Mouse (Mus musculus) gastrocnemius, adult 2 months (tissue): ENCODE measurements around the gene Tbxas1. TPM values are rescaled to one million over a fixed set of nuclear protein-coding genes. Genes with fewer than 3 reads are reported as not detected.

Experiments
- DNase-seq: peaks from one replicate; pipeline ENCODE4 v3.0.0; 2022
- H3K27ac ChIP-seq: fragments of 200-600 bp; 2 replicates; pipeline ENCODE4 v1.8.1; 2022; ENCODE audit warnings: mild to moderate bottlenecking
- H3K4me3 ChIP-seq: fragments of 200-600 bp; 2 replicates; pipeline ENCODE4 v1.8.1; 2022; ENCODE audit warnings: mild to moderate bottlenecking, moderate library complexity
- CTCF ChIP-seq: fragments of 200-600 bp; IDR thresholded peaks from 2 replicates; pipeline ENCODE4 v1.8.1; 2022; ENCODE audit warnings: antibody characterized with exemption, mild to moderate bottlenecking, moderate library complexity
- intact Hi-C: fragments of 180-260 bp; cut with DNase I; formaldehyde crosslinking; loops from one replicate; pipeline ENCODE4 v1.15.1; 2025
- total RNA-seq, 2 experiments: library from RNA; stranded (reverse); gene quantifications; 2 replicates each; pipeline ENCODE4 v1.2.3; 2021

Gene Tbxas1
- total RNA-seq, 2 experiments from 2014 or later = 0.64 to 0.79 TPM

- H3K4me3 ChIP-seq = no peak overlapping the region
- no peak for DNase-seq
- H3K27ac ChIP-seq = no peak overlapping the region
- no peak for TF ChIP-seq CTCF
- intact Hi-C loops = no loop called here
Observed at GRCm38 (mm10) chr6:38841551-38841950, 33.7 kb upstream of the Tbxas1 start.

GRCm38 (mm10) chr6:38845117-38845516 lies 30.1 kb upstream of the Tbxas1 start:
- DNase-seq = no peak
- Histone ChIP-seq H3K4me3 (no peak overlapping the region), H3K27ac (no peak overlapping the region)
- intact Hi-C loops = no loop called here
- TF ChIP-seq CTCF = no peak

GRCm38 (mm10) chr6:38845876-38846275 lies 29.3 kb upstream of the Tbxas1 start:
- H3K4me3 ChIP-seq = no peak overlapping the region
- no peak for TF ChIP-seq CTCF
- DNase-seq = no peak
- intact Hi-C loops = no loop called here
- H3K27ac ChIP-seq = 0 out of 2 replicates have a peak overlapping the region, but pooled peaks have one; percentile 6

GRCm38 (mm10) chr6:38846330-38847195 lies 28.6 kb upstream of the Tbxas1 start:
- DNase-seq = no peak
- intact Hi-C loops = no loop called here
- Histone ChIP-seq H3K27ac (0 out of 2 replicates have a peak overlapping the region, but pooled peaks have one; percentile 31), H3K4me3 (no peak overlapping the region)
- no peak for TF ChIP-seq CTCF

GRCm38 (mm10) chr6:38847447-38847846 lies 27.8 kb upstream of the Tbxas1 start:
- no peak for DNase-seq
- Histone ChIP-seq H3K4me3 (no peak overlapping the region), H3K27ac (0 out of 2 replicates have a peak overlapping the region, but pooled peaks have one; percentile 31)
- intact Hi-C loops = no loop called here
- TF ChIP-seq CTCF = no peak

- no peak overlapping the region for H3K27ac ChIP-seq
- intact Hi-C loops = no loop called here
Observed at GRCm38 (mm10) chr6:38847958-38848910, 27.0 kb upstream of the Tbxas1 start.

GRCm38 (mm10) chr6:38850715-38851259 lies 24.4 kb upstream of the Tbxas1 start:
- H3K4me3 ChIP-seq = no peak overlapping the region
- DNase-seq = no peak
- intact Hi-C loops = no loop called here
- TF ChIP-seq CTCF = no peak
- H3K27ac ChIP-seq = no peak overlapping the region

More at GRCm38 (mm10) chr6:38847958-38848910, 27.0 kb upstream of the Tbxas1 start:
- TF ChIP-seq CTCF = no peak
- no peak overlapping the region for H3K4me3 ChIP-seq
- DNase-seq = no peak

GRCm38 (mm10) chr6:38851740-38852139 lies 23.5 kb upstream of the Tbxas1 start:
- Histone ChIP-seq H3K27ac (no peak overlapping the region), H3K4me3 (no peak overlapping the region)
- no peak for DNase-seq
- intact Hi-C loops = no loop called here
- TF ChIP-seq CTCF = no peak

GRCm38 (mm10) chr6:38853561-38853992 lies 21.6 kb upstream of the Tbxas1 start:
- no peak for DNase-seq
- H3K4me3 ChIP-seq = no peak overlapping the region
- H3K27ac ChIP-seq = no peak overlapping the region
- intact Hi-C loops = no loop called here
- no peak for TF ChIP-seq CTCF

- no peak for DNase-seq
- H3K4me3 ChIP-seq = no peak overlapping the region
- no peak overlapping the region for H3K27ac ChIP-seq
- intact Hi-C loops = no loop called here
- TF ChIP-seq CTCF = no peak
Observed at GRCm38 (mm10) chr6:38859819-38860218, 15.4 kb upstream of the Tbxas1 start.

- intact Hi-C loops = no loop called here
- Histone ChIP-seq H3K4me3 (no peak overlapping the region), H3K27ac (no peak overlapping the region)
- TF ChIP-seq CTCF = no peak
- no peak for DNase-seq
Observed at GRCm38 (mm10) chr6:38860301-38860700, 14.9 kb upstream of the Tbxas1 start.

GRCm38 (mm10) chr6:38863595-38863994 lies 11.6 kb upstream of the Tbxas1 start:
- TF ChIP-seq CTCF = no peak
- H3K27ac ChIP-seq = no peak overlapping the region
- no peak for DNase-seq
- intact Hi-C loops = no loop called here
- H3K4me3 ChIP-seq = no peak overlapping the region
